Mouse (Mus musculus) embryo, embryonic 11.5 days (tissue): ENCODE data around the gene Foxp3.

ENCODE experiments used
- DNase-seq: peaks from one replicate; pipeline ENCODE4 v3.0.0-alpha.2; 2012; ENCODE audit warnings: low read depth, low spot score

Gene Foxp3

GRCm38 (mm10) chrX:7573176-7574086, at the start of gene Foxp3:
Foxp3 (plus strand) TSS chrX:7573644.
- peak; percentile 19 for DNase-seq

DNA sequence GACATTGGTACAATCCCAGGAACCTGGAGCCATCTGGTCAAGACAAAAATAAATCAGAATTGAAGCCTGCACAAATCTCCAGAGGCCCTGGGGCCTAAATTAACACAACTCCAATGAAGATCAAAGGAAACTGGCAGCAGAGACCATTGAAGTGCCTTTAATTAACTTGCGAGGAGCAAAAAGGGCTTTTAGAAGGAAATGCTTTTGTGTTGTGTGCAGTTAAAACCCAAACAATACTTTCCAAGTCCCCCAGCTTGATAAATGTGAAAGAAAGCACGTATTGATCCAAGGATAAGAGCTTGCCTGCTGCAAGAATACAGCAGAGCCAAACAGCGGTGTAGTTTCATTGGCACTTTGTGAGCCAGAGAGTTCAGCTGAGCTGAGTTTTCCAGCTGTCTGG, 48.5 kb upstream of the Foxp3 start:
- DNase-seq: no peak

DNA sequence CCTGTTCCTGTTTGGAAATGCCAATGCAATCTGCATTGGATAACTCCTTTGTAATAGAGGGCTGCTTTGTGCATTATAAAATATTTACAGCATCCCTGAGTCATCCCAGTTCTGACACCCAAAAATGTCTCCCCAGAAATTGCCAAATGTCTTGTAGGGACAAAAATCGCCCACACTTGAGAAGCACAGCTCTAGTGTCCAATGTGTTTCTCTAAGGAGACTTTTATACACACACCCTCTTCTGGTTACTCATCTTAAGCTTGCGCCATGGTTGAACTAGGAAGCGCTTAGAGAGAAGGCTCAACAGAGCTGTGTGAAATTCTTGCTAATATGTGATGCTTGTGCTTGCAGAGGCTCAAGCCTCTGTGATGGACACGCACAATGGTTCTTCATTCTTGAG, 20.0 kb upstream of the Foxp3 start:
- DNase-seq: no peak

DNA sequence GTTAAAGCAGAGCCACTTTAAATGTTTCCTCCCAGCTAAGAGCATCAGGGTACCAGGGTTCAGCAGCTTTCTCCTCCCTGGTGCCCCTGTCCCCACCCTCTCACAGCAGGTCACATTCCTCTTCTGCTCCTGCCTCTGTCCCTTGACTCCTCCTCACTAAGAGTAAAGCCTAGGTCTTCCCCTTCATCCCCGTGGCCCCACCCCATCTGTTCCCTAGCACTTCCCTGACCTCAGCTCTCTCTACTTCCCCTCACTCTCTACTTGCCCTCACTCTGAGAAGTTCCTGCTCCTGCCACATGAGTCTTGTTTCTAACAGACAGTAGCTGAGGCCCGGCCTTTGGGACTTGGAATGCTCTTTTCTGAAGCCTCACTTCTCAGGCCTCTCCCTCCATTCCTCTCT, 10.4 kb upstream of the Foxp3 start:
- no peak for DNase-seq

GRCm38 (mm10) chrX:7566352-7566751, 7.1 kb upstream of the Foxp3 start:
- no peak for DNase-seq

DNA sequence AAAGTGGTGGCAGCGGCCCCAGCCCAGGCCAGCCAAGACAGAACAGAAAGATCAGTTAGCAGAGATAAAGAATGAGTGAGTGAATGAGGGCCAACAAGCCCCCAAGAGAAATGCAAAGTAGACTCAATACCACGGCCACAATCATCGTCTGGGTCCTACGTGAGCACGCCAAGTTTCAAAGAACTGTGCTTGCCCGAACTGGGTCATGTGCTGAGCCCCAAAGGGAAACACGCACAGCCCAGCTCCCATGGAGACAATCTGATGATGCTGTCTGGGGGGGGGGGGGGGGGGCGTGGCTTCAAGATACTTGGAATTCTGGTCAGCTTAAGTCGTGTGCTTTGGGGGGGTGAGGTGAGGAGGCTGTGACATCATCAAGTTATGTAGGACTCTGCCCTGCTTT, 6.0 kb upstream of the Foxp3 start:
- DNase-seq: no peak

- no peak for DNase-seq
These were observed 2.8 kb upstream of the Foxp3 start for GRCm38 (mm10) chrX:7570481-7571175.

- DNase-seq: no peak
These were observed 1.8 kb upstream of the Foxp3 start for GRCm38 (mm10) chrX:7571565-7572136.

GRCm38 (mm10) chrX:7572466-7572865, 978 bp upstream of the Foxp3 start:
- no peak for DNase-seq

DNA sequence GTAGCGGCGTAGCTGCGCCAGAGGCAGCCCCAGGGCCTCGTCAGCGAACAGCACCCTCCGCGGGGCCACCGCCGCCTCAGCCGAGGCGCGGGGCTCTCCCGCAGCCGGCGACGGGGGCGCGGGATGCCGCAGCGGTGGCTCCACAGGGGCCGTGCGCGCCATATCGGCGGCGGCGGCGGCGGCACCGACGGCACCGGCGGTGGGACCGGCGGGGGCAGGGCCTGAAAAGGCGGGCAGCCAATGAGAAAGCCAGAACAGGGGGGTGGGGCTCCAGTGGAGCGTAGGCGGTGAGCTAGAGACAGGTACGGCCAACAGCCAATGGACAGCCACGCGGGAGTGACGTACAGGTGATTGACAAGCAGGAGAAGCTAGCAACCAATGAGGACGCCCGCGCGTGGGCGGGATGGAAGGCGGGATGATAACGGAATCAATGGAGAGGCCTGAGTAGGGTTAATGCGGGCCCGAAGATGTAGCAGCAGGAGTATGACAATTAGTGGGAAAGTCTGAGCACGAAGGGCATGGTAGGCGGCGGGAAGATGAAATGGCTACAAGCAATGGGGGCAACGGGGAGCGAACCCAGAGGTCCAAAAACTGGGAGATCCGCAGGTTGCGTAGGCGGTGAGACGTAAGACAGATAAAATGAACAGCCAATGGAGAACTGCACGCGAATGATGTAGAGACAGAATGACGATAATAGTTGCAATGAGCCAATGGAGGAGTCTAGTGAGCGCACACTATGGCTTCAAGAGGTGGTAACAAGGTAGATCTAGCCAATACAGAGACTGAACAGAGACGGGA, 842 bp downstream of the Foxp3 start, which contains the start of gene Ppp1r3f:
Gene Ppp1r3f, minus strand, starts transcription at position 197 of the 798 bp plus-strand sequence.
- peak; percentile 86 for DNase-seq

- DNase-seq: no peak
These were observed 1.4 kb downstream of the Foxp3 start for GRCm38 (mm10) chrX:7574885-7575231.

- DNase-seq: no peak
These were observed 7.7 kb downstream of the Foxp3 start for GRCm38 (mm10) chrX:7581151-7581550.

DNA sequence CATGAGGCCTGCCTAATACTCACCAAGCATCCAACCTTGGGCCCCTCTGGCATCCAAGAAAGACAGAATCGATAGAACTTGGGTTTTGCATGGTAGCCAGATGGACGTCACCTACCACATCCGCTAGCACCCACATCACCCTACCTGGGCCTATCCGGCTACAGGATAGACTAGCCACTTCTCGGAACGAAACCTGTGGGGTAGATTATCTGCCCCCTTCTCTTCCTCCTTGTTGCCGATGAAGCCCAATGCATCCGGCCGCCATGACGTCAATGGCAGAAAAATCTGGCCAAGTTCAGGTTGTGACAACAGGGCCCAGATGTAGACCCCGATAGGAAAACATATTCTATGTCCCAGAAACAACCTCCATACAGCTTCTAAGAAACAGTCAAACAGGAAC, 10.4 kb downstream of the Foxp3 start:
- DNase-seq: no peak

- DNase-seq: no peak
These were observed 12.9 kb downstream of the Foxp3 start for GRCm38 (mm10) chrX:7586356-7586755.

DNA sequence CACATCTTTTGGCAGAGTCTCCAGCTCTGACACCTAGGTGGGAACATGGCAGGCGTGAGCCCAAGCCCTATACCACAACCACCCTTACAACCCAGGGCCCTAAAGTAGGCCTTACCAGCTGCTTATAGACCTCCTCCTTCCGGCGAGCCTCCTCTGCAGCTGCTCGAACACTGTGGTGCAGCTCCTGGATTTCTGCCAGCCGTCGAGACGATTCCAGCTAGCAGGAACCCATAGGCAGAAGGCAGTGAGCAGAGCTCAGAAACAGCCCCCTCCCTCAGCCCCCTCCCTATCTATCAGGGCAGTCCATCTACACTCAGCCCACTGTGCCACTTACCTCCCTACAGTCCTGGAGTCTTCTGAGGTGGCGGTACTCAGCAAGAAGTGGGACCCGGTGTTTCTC, 21.9 kb downstream of the Foxp3 start:
- DNase-seq: no peak

GRCm38 (mm10) chrX:7604004-7604403, 30.6 kb downstream of the Foxp3 start:
- no peak for DNase-seq

DNA sequence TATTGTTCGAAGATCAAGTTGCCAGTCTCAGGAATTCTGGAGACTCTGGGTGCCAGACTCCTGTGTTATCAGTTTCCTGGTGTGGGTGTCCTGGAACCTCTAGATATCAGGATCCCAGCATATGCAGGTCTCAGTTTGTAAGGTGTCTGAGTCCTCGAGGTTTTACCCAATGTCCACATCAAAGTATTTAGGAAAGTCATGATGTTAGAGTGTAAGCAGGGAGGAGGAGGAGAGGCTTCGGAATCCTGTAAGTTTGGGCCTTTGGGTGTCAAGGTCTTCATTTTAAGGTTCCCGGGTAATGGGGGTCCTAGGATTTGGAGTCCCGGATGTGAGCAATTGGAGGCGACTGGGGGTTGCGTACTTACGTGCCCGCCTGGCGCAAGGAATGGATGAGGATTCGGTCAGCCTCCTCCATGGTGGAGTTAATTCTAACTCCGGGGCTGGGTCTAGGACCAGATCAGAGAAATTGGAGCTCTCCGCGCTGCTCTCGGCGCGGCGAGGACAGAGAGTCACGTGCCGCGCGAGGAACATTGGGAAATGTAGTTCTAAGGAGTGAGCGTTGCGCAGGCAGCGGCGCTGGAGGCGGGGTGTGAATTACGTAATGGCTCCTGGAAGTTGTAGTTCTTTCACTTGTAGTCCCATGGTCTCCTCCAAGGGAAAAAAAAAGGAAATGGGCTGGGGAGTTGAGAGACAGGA, 31.6 kb downstream of the Foxp3 start, which contains the start of gene Ccdc22:
Gene Ccdc22, minus strand, starts transcription at position 639 of the 696 bp plus-strand sequence.
- DNase-seq: peak; percentile 62

GRCm38 (mm10) chrX:7605575-7605941, 32.1 kb downstream of the Foxp3 start:
- no peak for DNase-seq

DNA sequence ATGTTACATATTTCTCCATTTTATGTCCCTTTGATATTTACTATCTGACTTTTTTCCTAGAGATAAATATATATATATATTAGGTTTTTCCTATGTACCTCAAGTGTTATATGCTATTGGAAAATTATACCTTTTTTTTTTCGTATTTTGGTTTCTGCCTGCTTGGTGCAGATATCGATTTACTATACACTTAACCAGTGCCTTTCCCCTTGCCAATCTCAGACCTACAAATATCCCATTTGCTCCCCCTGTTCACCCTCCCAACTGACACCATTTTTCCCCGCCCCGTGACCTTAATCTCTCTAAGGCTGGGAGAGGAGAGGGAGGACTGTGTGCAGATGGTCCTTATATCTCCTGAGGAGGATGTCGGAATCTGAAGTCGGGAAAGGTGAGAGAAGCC, 33.3 kb downstream of the Foxp3 start, which contains the start of gene Cacna1f:
Gene Cacna1f, plus strand, starts transcription at position 301 of the 400 bp plus-strand sequence.
- no peak for DNase-seq

GRCm38 (mm10) chrX:7610035-7610434, 36.6 kb downstream of the Foxp3 start:
- no peak for DNase-seq
